In genomic region chr2:10169991-10170390, GRCm38 (mm10) we compare ENCODE assay signal across 16 mouse cellular contexts. TPM values are rescaled to one million over a fixed set of nuclear protein-coding genes. Genes with fewer than 3 reads are reported as not detected.
DNase-seq lines count a peak whose midpoint lies in the region.
"Had no signal": no experiment of that assay in that cellular context is flagged by ENCODE, and none has a peak within 500 bp of the region (broad histone marks: within the 10 kb centered on the region; RNA-seq: fewer than 3 reads in every experiment).

No protein-coding gene starts in this region.

- intact Hi-C loops in heart, postnatal 25 days (cut with DNase I), result no loop called here

- peak; percentile 27 for DNase-seq in adrenal gland, postnatal 14 days
- DNase-seq in adrenal gland, adult 8-10 months, result no peak
- peak; percentile 91 for DNase-seq in heart, adult 11 months
- DNase-seq in heart, postnatal 25 days (ENCODE audit: low spot score), result no peak
- peak; percentile 51 for DNase-seq in brain, adult 2 months (ENCODE audit: low read depth, low spot score)
- peak; percentile 59 for DNase-seq in skeletal muscle tissue, adult 2 months (ENCODE audit: low read depth, low spot score)
- DNase-seq in thymus, postnatal 0 days (ENCODE audit: low spot score), result no peak
- DNase-seq: cerebellum, adult 2 months; cerebellum, postnatal 10 days; heart, postnatal 4 days; kidney, adult 18-20 months had no signal

RNA-seq across cellular contexts. Expression of gene Itih5, which starts 16.6 kb away (rescaled TPM):
- total RNA-seq in adrenal gland, postnatal 14 days (2021), result 39.0 and 42.8 TPM in 2 replicates
- total RNA-seq in adrenal gland, adult 8-10 months (2022), result 10 to 100 TPM; 25.9 to 65.0 (median 44.1) TPM
- 1 to 10 TPM; 7.1 to 8.2 TPM for total RNA-seq in heart, postnatal 25 days (2021)
- polyA plus RNA-seq in thymus, postnatal 0 days (2015; fragmentation: Nextera tagmentation; extraction: Ambion mirVana), result 3.4 and 3.6 TPM in 2 replicates
- total RNA-seq: MEL had no signal
- polyA plus RNA-seq: C2C12; erythroblast, embryonic 14.5 days had no signal

RNA-seq across cellular contexts. Expression of gene Itih2, which starts 38.8 kb away (rescaled TPM):
- total RNA-seq in adrenal gland, postnatal 14 days (2021), result 14.6 and 184 TPM in 2 replicates
- 10 to 100 TPM in 2 of 4 experiments, 1 to 10 TPM in 2; 9.3 to 11.1 (median 10.1) TPM for total RNA-seq in adrenal gland, adult 8-10 months (2022)
- under 1 TPM; 0.47 to 0.70 TPM for total RNA-seq in heart, postnatal 25 days (2021)
- polyA plus RNA-seq in thymus, postnatal 0 days (2015; fragmentation: Nextera tagmentation; extraction: Ambion mirVana), result 0.12 and 0.14 TPM in 2 replicates
- total RNA-seq: granulocyte monocyte progenitor cell, adult 5-6 weeks; MEL had no signal
- polyA plus RNA-seq: activated CD4-positive, CD25-positive, alpha-beta regulatory T cell, adult 4 months; C2C12 had no signal

Comparison
In these comparisons a context has a peak if more than half of its experiments do, and no peak if none do; other contexts are left out.
1. DNase-seq: peak in adrenal gland, postnatal 14 days (single experiment), heart, adult 11 months (single experiment), brain, adult 2 months (single experiment) and skeletal muscle tissue, adult 2 months (single experiment); none in adrenal gland, adult 8-10 months (single experiment), heart, postnatal 25 days (single experiment) and thymus, postnatal 0 days (single experiment).